Comparison of ENCODE assay signal across 8 mouse cellular contexts in the genomic region with DNA sequence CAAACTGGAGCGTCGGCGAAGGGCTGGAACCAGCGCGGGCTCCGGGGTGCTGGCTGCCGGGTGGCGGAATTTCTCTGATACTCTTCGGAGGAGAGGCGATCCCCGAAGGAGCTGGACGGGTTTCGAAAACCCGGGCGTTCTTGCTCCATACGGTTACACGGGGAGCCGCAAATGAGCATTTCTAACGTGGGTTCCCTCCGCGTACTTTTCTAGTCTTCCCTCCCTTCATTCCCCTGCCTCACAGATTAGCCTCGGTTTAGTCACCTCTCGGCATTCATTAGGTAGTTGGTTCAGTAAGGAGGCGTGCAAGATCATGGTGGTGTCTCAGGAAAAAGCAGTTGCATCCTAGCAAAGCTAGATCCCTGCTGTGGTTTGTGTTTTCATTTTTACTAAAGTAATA. TPM values are rescaled to one million over a fixed set of nuclear protein-coding genes. Genes with fewer than 3 reads are reported as not detected.
DNase-seq lines count a peak whose midpoint lies in the region; ATAC-seq and TF ChIP-seq lines count a peak whose summit lies in the region.

No protein-coding gene starts in this region.

- no peaks in the 10 kb centered on the region for H3K9me3 ChIP-seq in embryonic facial prominence, embryonic 13.5 days
- H3K9me3 ChIP-seq in limb, embryonic 10.5 days (replicated peaks) = no peaks in the 10 kb centered on the region
- no peaks in the 10 kb centered on the region for H3K9me3 ChIP-seq in neural tube, embryonic 15.5 days (replicated peaks)

- H3K27me3 ChIP-seq in embryonic facial prominence, embryonic 13.5 days = no peaks in the 10 kb centered on the region
- no peaks in the 10 kb centered on the region for H3K27me3 ChIP-seq in limb, embryonic 10.5 days (ENCODE audit: low read depth, poor library complexity, severe bottlenecking)
- peaks cover 5% of the 10 kb centered on the region for H3K27me3 ChIP-seq in neural tube, embryonic 15.5 days (replicated peaks)

- peak overlapping the region; percentile 75 for H3K4me2 ChIP-seq in embryonic facial prominence, embryonic 13.5 days
- peak overlapping the region; percentile 77 for H3K4me2 ChIP-seq in neural tube, embryonic 15.5 days

- WGBS in lung, adult 2 months = under 1% methylated on average over 24 of the region's 24 CpGs
- WGBS in embryonic facial prominence, embryonic 13.5 days = under 1% methylated on average over 24 of the region's 24 CpGs
- WGBS in limb, embryonic 10.5 days = under 1% methylated on average over 24 of the region's 24 CpGs
- under 1% methylated on average over 22 of the region's 24 CpGs for WGBS in neural tube, embryonic 15.5 days

- ATAC-seq in embryonic facial prominence, embryonic 13.5 days (ENCODE audit: insufficient number of reproducible peaks, insufficient read depth, low FRiP score, low TSS enrichment, low read depth) = no peak
- ATAC-seq in neural tube, embryonic 15.5 days (ENCODE audit: low FRiP score) = peak; percentile 7; the same call in 1 of the 2 replicates

- TF ChIP-seq POLR2A in lung, adult 2 months (IDR thresholded peaks at IDR 0.05; ENCODE audit: borderline replicate concordance, extremely low read depth, low read depth, low read length) = no peak

- H3K36me3 ChIP-seq in embryonic facial prominence, embryonic 13.5 days = peaks cover 28% of the 10 kb centered on the region
- H3K36me3 ChIP-seq in limb, embryonic 10.5 days = peaks cover 42% of the 10 kb centered on the region
- H3K36me3 ChIP-seq in neural tube, embryonic 15.5 days = peaks cover 21% of the 10 kb centered on the region

- peak overlapping the region; percentile 99 for H3K9ac ChIP-seq in embryonic facial prominence, embryonic 13.5 days
- H3K9ac ChIP-seq in neural tube, embryonic 15.5 days (replicated peaks) = peak overlapping the region; percentile 97

- peak overlapping the region; percentile 93 for H3K4me3 ChIP-seq in lung, adult 2 months (replicated peaks; ENCODE audit: extremely low read depth, low read depth, low read length)
- H3K4me3 ChIP-seq in embryonic facial prominence, embryonic 13.5 days = peak overlapping the region; percentile 97
- H3K4me3 ChIP-seq in limb, embryonic 10.5 days = peak overlapping the region; percentile 73
- peak overlapping the region; percentile 96 for H3K4me3 ChIP-seq in neural tube, embryonic 15.5 days (replicated peaks)

- H3K4me1 ChIP-seq in lung, adult 2 months (ENCODE audit: control insufficient read depth, insufficient read depth, low read length) = peaks cover 6% of the 10 kb centered on the region
- H3K4me1 ChIP-seq in embryonic facial prominence, embryonic 13.5 days = peaks cover 12% of the 10 kb centered on the region
- H3K4me1 ChIP-seq in limb, embryonic 10.5 days = peaks cover 13% of the 10 kb centered on the region
- peaks cover 19% of the 10 kb centered on the region for H3K4me1 ChIP-seq in neural tube, embryonic 15.5 days

- no peak for TF ChIP-seq CTCF in lung, adult 2 months (IDR thresholded peaks at IDR 0.05; ENCODE audit: insufficient read depth, low read length)

- DNase-seq in lung, adult 2 months = no peak
- no peak for DNase-seq in lung, adult 18-20 months
- no peak for DNase-seq in limb, embryonic 10.5 days (ENCODE audit: low spot score)
- DNase-seq in layer of hippocampus, adult 9-10 months (ENCODE audit: low spot score) = no peak
- DNase-seq in adrenal gland, postnatal 10 days = no peak
- no peak for DNase-seq in ovary, postnatal 14 days (ENCODE audit: low spot score)

- peak overlapping the region; percentile 99 for H3K27ac ChIP-seq in embryonic facial prominence, embryonic 13.5 days
- peak overlapping the region; percentile 93 for H3K27ac ChIP-seq in limb, embryonic 10.5 days
- peak overlapping the region; percentile 99 for H3K27ac ChIP-seq in neural tube, embryonic 15.5 days (replicated peaks)

RNA-seq across cellular contexts. Expression of a gene that starts 0.7 kb away (rescaled TPM):
- 16.9 and 19.1 TPM in 2 replicates for polyA plus RNA-seq in lung, adult 2 months (2012; rRNA removed)
- 134 TPM in 2 replicates for polyA plus RNA-seq in embryonic facial prominence, embryonic 13.5 days (2015; fragmentation: Nextera tagmentation; extraction: Ambion mirVana)
- 136 and 137 TPM in 2 replicates for polyA plus RNA-seq in limb, embryonic 10.5 days (2016; fragmentation: Nextera tagmentation; extraction: Ambion mirVana)
- polyA plus RNA-seq in neural tube, embryonic 15.5 days (2015; fragmentation: Nextera tagmentation; extraction: Ambion mirVana) = 97.7 and 102 TPM in 2 replicates
- 10 to 100 TPM; 44.7 to 62.8 TPM for total RNA-seq in adrenal gland, postnatal 10 days (2021)

RNA-seq across cellular contexts. Expression of a gene that starts 9.4 kb away (rescaled TPM):
- polyA plus RNA-seq in lung, adult 2 months (2012; rRNA removed) = 60.4 and 76.1 TPM in 2 replicates
- polyA plus RNA-seq in embryonic facial prominence, embryonic 13.5 days (2015; fragmentation: Nextera tagmentation; extraction: Ambion mirVana) = 39.1 and 43.1 TPM in 2 replicates
- 21.5 and 28.0 TPM in 2 replicates for polyA plus RNA-seq in limb, embryonic 10.5 days (2016; fragmentation: Nextera tagmentation; extraction: Ambion mirVana)
- 32.7 and 35.1 TPM in 2 replicates for polyA plus RNA-seq in neural tube, embryonic 15.5 days (2015; fragmentation: Nextera tagmentation; extraction: Ambion mirVana)
- 100 to 1,000 TPM in 1 of 2 experiments, 10 to 100 TPM in 1; 91.9 to 103 TPM for total RNA-seq in adrenal gland, postnatal 10 days (2021)

RNA-seq across cellular contexts. Expression of a gene that starts 45.8 kb away (rescaled TPM):
- polyA plus RNA-seq in lung, adult 2 months (2012; rRNA removed) = 27.3 and 30.4 TPM in 2 replicates
- 10.2 and 16.4 TPM in 2 replicates for polyA plus RNA-seq in embryonic facial prominence, embryonic 13.5 days (2015; fragmentation: Nextera tagmentation; extraction: Ambion mirVana)
- polyA plus RNA-seq in limb, embryonic 10.5 days (2016; fragmentation: Nextera tagmentation; extraction: Ambion mirVana) = 2.0 and 4.2 TPM in 2 replicates
- polyA plus RNA-seq in neural tube, embryonic 15.5 days (2015; fragmentation: Nextera tagmentation; extraction: Ambion mirVana) = 184 and 242 TPM in 2 replicates
- total RNA-seq in adrenal gland, postnatal 10 days (2021) = 10 to 100 TPM in 1 of 2 experiments, 1 to 10 TPM in 1; 8.6 to 15.8 TPM

RNA-seq across cellular contexts. Expression of a gene that starts 50.6 kb away (rescaled TPM):
- 52.9 and 59.5 TPM in 2 replicates for polyA plus RNA-seq in lung, adult 2 months (2012; rRNA removed)
- polyA plus RNA-seq in embryonic facial prominence, embryonic 13.5 days (2015; fragmentation: Nextera tagmentation; extraction: Ambion mirVana) = 11.4 and 14.6 TPM in 2 replicates
- polyA plus RNA-seq in limb, embryonic 10.5 days (2016; fragmentation: Nextera tagmentation; extraction: Ambion mirVana) = 1.3 and 1.5 TPM in 2 replicates
- polyA plus RNA-seq in neural tube, embryonic 15.5 days (2015; fragmentation: Nextera tagmentation; extraction: Ambion mirVana) = 21.4 and 25.9 TPM in 2 replicates
- total RNA-seq in adrenal gland, postnatal 10 days (2021) = 10 to 100 TPM in 1 of 2 experiments, 1 to 10 TPM in 1; 8.7 to 21.2 TPM

RNA-seq across cellular contexts. Expression of a gene that starts 54.5 kb away (rescaled TPM):
- polyA plus RNA-seq in lung, adult 2 months (2012; rRNA removed) = 0.62 and 0.70 TPM in 2 replicates
- 0.28 and 0.95 TPM in 2 replicates for polyA plus RNA-seq in embryonic facial prominence, embryonic 13.5 days (2015; fragmentation: Nextera tagmentation; extraction: Ambion mirVana)
- 0.53 and 0.58 TPM in 2 replicates for polyA plus RNA-seq in limb, embryonic 10.5 days (2016; fragmentation: Nextera tagmentation; extraction: Ambion mirVana)
- 0.23 and 0.73 TPM in 2 replicates for polyA plus RNA-seq in neural tube, embryonic 15.5 days (2015; fragmentation: Nextera tagmentation; extraction: Ambion mirVana)
- total RNA-seq in adrenal gland, postnatal 10 days (2021) = 1 to 10 TPM; 1.4 to 2.2 TPM
